Mouse (Mus musculus) midbrain, postnatal 0 days (tissue): ENCODE results near the gene Sp9. TPM values are rescaled to one million over a fixed set of nuclear protein-coding genes. Genes with fewer than 3 reads are reported as not detected.

ENCODE experiments used
- ATAC-seq: fragments of 200-750 bp; cut with Nextera tagmentation; 2 replicates; pipeline ENCODE4 v1.8.0; 2017; ENCODE audit warnings: moderate number of reproducible peaks, mild to moderate bottlenecking, moderate TSS enrichment, moderate library complexity; ENCODE audit not compliant: low FRiP score
- DNase-seq: peaks from one replicate; pipeline ENCODE4 v3.0.0-alpha.2; 2015; ENCODE audit warnings: low spot score
- H3K27ac ChIP-seq: fragments of 300-500 bp; sonication (generic); 2 replicates; pipeline ENCODE4 v1.5.1; 2014; ENCODE audit warnings: low read depth, mild to moderate bottlenecking, low read length, mixed read lengths
- H3K27me3 ChIP-seq: fragments of 300-500 bp; sonication (generic); 2 replicates; pipeline ENCODE4 v1.6.1; 2014; ENCODE audit warnings: low read length, control low read depth, mixed read lengths; ENCODE audit not compliant: insufficient read depth
- H3K36me3 ChIP-seq: fragments of 300-500 bp; sonication (generic); 2 replicates; pipeline ENCODE4 v1.6.1; 2014; ENCODE audit warnings: low read length, control low read depth, mixed read lengths; ENCODE audit not compliant: insufficient read depth
- H3K4me1 ChIP-seq: fragments of 300-500 bp; sonication (generic); 2 replicates; pipeline ENCODE4 v1.6.1; 2014; ENCODE audit warnings: mild to moderate bottlenecking, control low read depth, antibody characterized with exemption, low read length, mixed read lengths; ENCODE audit not compliant: insufficient read depth
- H3K4me2 ChIP-seq: fragments of 300-500 bp; sonication (generic); 2 replicates; pipeline ENCODE4 v1.6.1; 2014; ENCODE audit warnings: low read depth, mild to moderate bottlenecking, low read length, mixed read lengths; ENCODE audit not compliant: poor library complexity, severe bottlenecking
- H3K4me3 ChIP-seq: fragments of 300-500 bp; sonication (generic); 2 replicates; pipeline ENCODE4 v1.5.1; 2014; ENCODE audit warnings: low read depth, mild to moderate bottlenecking, low read length, moderate library complexity
- H3K9ac ChIP-seq: fragments of 300-500 bp; sonication (generic); replicated peaks from 2 replicates; pipeline ENCODE4 v1.6.1; 2014; ENCODE audit warnings: mild to moderate bottlenecking, low read length, moderate library complexity, mixed read lengths; ENCODE audit not compliant: poor library complexity, severe bottlenecking
- H3K9me3 ChIP-seq: fragments of 300-500 bp; sonication (generic); 2 replicates; pipeline ENCODE4 v1.6.1; 2016; ENCODE audit warnings: low read length, control low read depth
- CTCF ChIP-seq: IDR thresholded peaks from 2 replicates; pipeline ENCODE4 v1.5.1; 2016; ENCODE audit warnings: antibody characterized with exemption, mild to moderate bottlenecking
- whole genome bisulfite sequencing: fragments of 180-500 bp; shearing (Covaris S2); extraction: QIAGEN DNeasy Blood & Tissue Kit; methylation state at CpG from one replicate; pipeline ENCODE4 v1.1.7; 2014; 5-methylcytosine and 5-hydroxymethylcytosine counted together
- polyA plus RNA-seq: library from polyadenylated mRNA; unstranded; fragments of >200 nt; fragmentation: Nextera tagmentation; extraction: Ambion mirVana; gene quantifications from 2 replicates; pipeline ENCODE4 v1.2.1, GENCODE M21; 2015
- total RNA-seq: library from RNA; depleted of rRNA; stranded (reverse); fragments of >200 nt; gene quantifications from 2 replicates; pipeline ENCODE4 v1.2.3, GENCODE M21; 2014

Sp9 gene
- total and polyA plus RNA-seq, 2 experiments from 2014 or later: 2.0 to 2.3 TPM

- no peaks in the 10 kb centered on the region for H3K36me3 ChIP-seq
- H3K4me2 ChIP-seq: peak overlapping the region; percentile 26; the same call in 1 of the 2 replicates
- H3K27me3 ChIP-seq: peaks cover 38% of the 10 kb centered on the region
- H3K4me3 ChIP-seq: peak overlapping the region; percentile 14; the same call in 1 of the 2 replicates
- H3K4me1 ChIP-seq: no peaks in the 10 kb centered on the region
- ATAC-seq: no peak
- H3K9ac ChIP-seq: no peak overlapping the region
- H3K27ac ChIP-seq: no peak overlapping the region
- WGBS: 2% methylated on average over 38 of the region's 38 CpGs
- no peaks in the 10 kb centered on the region for H3K9me3 ChIP-seq
- no peak for TF ChIP-seq CTCF
- DNase-seq: no peak
Measured at GRCm38 (mm10) chr2:73277021-73277708, 5.4 kb downstream of the Sp9 start.

GRCm38 (mm10) chr2:73277709-73278075 lies 6.0 kb downstream of the Sp9 start:
- Histone ChIP-seq H3K4me3 (peak overlapping the region; percentile 14; the same call in 1 of the 2 replicates), H3K36me3 (no peaks in the 10 kb centered on the region), H3K9ac (no peak overlapping the region), H3K4me2 (peak overlapping the region; percentile 26; the same call in 1 of the 2 replicates), H3K4me1 (no peaks in the 10 kb centered on the region), H3K27ac (no peak overlapping the region), H3K9me3 (no peaks in the 10 kb centered on the region), H3K27me3 (peaks cover 34% of the 10 kb centered on the region)
- ATAC-seq (no peak), DNase-seq (no peak)
- WGBS: under 1% methylated on average over 18 of the region's 18 CpGs
- no peak for TF ChIP-seq CTCF

DNA sequence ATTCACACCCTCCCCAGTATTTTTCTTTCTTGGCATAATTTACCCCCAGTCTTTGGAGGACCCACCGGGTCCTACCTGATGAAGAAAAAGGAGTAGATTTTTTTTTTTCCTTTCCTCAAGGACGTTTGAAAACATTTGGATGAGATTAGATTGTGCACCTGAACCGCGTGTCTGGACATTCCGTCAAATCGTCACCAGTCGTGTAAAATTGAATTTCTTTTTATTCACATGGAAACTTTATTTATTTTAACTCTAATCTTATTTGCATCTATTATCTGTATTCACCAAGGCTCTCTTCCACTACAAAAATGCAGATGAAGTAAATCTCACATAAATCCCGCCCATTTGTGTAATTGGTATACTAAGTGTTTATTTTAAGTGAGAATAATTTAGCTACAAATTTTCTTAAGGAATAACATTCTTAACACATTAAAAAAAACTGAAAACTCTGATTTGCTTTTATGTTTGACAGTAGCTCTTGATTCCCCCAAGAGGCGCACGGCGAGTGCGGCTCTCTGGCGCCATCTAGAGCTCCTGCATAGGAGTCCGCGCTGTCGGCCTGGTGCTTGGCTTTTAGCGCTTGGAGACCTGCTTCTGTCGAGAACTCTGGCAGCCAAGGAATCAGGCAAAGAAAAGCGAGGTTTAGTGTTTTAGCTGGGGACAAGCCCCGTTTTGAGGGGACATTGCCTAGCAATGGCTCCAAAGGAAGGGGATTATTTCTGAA lies 6.6 kb downstream of the Sp9 start:
- peaks cover 34% of the 10 kb centered on the region for H3K27me3 ChIP-seq
- DNase-seq: peak; percentile 95
- H3K4me2 ChIP-seq: no peak overlapping the region
- no peaks in the 10 kb centered on the region for H3K36me3 ChIP-seq
- H3K4me1 ChIP-seq: no peaks in the 10 kb centered on the region
- peak; percentile 75 for ATAC-seq
- no peak overlapping the region for H3K9ac ChIP-seq
- no peak overlapping the region for H3K27ac ChIP-seq
- H3K4me3 ChIP-seq: no peak overlapping the region
- peak; percentile 96 for TF ChIP-seq CTCF
- H3K9me3 ChIP-seq: no peaks in the 10 kb centered on the region
- WGBS: 1% methylated on average over 20 of the region's 20 CpGs

DNA sequence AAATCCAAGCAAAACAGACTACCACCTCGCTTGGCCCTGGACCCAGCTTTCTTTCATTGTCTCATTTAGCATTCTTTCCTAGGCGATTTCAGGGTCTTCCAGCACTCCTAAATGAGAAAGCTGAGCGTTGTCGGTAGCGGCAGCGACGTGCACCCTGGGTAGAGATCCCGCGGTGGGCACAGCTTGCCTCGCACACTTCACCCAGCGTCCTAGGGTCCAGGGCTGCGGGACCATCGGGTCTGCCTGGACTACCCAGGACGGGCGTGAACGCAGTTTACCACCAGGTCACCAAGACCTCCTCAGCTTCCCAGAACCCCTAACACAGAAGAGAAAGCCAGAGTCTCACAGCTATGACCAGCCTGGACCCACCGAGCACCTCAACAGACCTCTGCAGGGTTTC lies 7.1 kb downstream of the Sp9 start:
- Histone ChIP-seq H3K9me3 (no peaks in the 10 kb centered on the region), H3K27me3 (peaks cover 34% of the 10 kb centered on the region), H3K36me3 (no peaks in the 10 kb centered on the region), H3K27ac (no peak overlapping the region), H3K4me1 (no peaks in the 10 kb centered on the region), H3K4me3 (no peak overlapping the region), H3K4me2 (no peak overlapping the region; the same call in 1 of the 2 replicates), H3K9ac (no peak overlapping the region)
- no peak for TF ChIP-seq CTCF
- 0% methylated on average over 17 of the region's 17 CpGs for WGBS
- no peak; the same call in 1 of the 2 replicates for ATAC-seq
- no peak for DNase-seq

DNA sequence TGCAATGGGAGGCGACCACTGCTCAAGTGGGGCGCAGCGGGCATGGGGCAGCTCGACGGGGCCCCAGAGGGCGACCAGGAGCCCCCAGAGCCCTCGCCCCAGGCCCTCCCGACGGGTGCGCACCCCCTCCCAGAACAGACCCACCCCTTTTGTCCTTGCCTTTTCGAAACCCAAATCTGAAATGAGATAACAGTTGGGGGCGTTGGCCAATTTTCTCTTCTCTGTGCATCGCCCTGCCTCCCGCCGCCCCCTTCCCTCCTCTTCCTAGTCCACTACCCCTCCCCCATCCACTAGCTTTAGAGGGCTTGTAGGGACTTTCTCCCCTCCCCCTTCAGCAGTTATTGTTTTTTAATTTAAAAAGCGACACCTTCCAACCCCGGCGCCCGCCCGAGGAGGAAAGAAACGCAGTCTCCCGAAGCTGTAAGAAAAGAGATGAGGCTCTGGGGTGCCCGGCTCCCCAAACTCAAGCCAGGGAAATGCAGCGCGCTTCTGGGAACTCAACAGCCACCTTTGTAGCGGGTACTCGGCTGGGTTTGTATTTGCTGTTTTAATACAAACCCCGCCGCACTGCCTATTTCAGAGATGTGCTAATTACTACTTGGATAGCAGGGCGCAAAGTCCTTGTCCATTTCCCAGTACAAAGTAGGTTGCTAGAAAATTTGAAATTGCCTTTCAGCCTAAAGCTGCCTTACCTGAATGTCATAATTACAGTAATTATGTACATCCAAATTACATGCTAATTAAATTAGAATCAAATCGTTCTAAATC lies 7.7 kb downstream of the Sp9 start:
- WGBS: 1% methylated on average over 27 of the region's 31 CpGs
- no peak overlapping the region for H3K9ac ChIP-seq
- DNase-seq: no peak
- no peaks in the 10 kb centered on the region for H3K36me3 ChIP-seq
- H3K4me3 ChIP-seq: no peak overlapping the region
- H3K4me1 ChIP-seq: no peaks in the 10 kb centered on the region
- TF ChIP-seq CTCF: no peak
- ATAC-seq: no peak
- peaks cover 34% of the 10 kb centered on the region for H3K27me3 ChIP-seq
- no peak overlapping the region for H3K27ac ChIP-seq
- H3K4me2 ChIP-seq: no peak overlapping the region
- no peaks in the 10 kb centered on the region for H3K9me3 ChIP-seq
